Mouse (Mus musculus): ENCODE results near the gene Smyd3.
A peak's percentile ranks its signal among the peaks of the same experiment; 100 is the strongest.

Smyd3 gene

DNA sequence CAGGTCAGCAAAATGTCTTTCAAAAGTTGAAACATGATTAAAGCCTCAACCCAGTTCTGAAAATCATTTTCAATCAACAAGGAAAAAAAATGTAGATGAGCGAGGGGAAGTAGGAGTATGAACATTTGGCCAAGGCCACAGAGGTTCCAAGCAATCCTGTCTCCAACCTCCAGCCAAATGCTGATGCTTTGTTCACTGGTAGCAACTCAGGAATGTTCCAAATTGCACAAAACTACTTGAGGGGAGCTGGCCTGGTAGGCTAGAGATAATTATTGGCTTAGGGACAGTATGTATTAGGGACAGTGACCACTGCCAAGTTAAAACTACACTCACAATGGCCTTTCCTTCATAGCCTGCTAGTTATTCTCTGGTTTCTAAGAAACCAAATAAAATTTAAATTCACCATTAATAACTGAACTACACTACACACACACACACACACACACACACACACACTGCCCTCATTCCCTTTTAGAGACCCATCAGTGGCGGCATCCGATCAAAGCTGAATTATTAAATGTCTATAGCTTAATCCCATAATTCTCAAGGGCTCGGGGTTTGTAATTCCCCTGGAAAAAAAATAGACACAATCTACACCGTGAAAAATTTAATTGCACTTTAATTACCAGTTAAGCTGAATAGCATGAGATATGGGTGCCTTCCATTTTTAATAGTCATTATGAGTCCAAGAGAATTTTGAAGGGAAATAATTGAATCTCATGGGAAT, 514.3 kb downstream of the Smyd3 start:
- DNase-seq, result no peak

DNA sequence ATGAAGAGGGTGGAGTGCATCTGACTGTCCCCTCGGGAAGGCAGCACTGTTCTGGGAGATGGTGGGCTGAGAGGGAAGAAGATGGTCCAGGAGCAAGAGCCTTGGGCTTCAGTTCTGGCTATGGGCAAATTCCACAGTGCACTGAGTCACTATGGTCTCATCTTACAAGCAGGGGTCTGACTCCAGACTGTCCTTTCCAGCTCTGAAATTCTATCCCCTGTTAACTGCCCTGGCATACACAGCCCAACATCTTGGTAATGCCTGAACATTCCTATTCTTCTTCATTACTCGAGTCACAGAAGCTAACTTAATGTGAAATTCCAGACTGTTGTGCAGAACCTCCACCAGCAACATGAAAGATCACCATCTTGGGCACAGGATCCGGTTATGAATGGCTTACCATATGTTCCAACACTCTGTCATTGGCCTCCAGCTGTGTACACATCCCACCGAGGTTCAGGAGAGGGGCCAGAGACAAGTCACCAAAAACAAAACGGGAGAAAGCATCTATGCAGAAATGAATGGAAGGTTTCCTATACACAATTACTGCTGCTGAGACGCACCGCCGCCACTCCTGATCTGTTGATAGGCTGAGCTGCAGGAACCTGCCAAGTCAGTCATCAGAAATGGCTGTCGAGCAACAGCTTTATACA, 517.8 kb downstream of the Smyd3 start:
- no peak for DNase-seq

DNA sequence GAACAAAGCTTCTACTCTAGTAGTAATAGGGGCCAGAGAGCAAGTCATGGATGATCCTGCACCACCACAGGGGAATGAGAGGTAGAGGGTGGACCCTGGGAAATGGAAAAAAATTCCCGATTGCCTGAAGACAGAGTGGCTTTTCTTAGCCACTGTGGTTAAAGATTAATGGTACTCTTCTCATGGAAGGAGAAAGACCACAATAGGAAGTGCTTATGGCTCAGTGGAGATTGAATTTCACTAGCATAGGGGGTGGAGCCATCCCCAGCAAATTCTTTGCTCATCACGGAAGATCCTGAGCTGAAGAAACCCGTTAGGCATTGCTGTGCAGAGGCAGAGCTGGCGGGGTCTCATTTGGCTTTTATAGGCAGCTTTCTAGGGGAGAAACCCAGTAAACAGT, 520.0 kb downstream of the Smyd3 start:
- no peak for DNase-seq

DNA sequence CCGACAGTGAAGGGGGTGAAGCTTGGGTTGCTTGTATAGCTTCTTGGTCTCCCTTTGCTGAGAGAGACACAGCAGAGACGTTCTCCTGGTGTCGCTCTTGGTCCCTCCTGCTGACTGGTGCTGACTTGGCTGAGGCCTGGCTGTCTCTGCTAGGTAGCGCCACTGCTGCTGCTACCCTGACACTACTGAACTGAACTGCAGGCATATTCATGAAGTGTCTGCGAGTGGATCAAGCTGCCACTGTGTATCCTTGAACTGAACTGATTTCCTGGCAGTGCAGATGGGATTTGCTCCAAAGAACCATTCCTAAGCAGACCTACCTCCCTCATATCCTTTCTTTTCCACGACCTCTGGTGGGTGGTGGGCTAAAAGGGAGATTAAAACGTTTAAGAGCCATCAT, 523.6 kb downstream of the Smyd3 start:
- no peak for DNase-seq

DNA sequence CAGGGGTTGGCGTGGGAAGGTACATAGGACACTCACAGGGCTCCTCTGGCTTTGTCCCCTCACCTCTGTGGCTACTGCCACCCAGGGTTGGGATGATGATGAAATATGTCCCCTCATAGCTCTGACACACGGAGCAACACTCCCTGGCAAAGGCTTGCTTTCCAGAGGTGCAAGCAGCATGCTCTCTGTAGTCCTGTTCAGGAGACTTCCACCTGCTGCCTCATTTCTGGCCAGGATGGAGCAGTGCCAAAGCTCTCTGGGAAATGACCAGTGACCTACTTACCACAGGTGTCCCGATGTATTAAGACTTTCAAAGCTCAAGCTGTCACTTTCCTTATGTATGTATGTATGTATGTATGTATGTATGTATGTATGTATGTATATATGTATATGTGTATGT, 525.3 kb downstream of the Smyd3 start:
- no peak for DNase-seq

DNA sequence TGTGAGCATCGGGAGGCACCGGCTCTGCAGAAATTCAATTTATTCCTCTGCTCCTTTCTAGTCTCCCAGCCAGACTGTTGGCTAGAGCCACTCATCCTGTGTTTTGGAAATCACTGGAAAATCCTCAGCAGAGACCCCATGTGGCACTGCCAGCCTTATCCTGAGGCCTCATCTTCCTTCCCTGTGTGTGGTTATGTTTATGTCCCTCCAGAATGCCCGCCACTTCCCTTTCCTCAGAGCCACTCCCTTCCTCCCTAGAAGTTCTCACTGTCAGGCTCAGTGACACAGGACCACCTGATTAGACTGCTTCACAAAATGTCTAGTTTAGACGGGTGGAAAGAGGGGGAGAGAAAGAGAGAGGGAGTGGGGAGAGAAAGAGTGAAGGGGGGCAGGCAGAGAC, 526.4 kb downstream of the Smyd3 start:
- no peak for DNase-seq

DNA sequence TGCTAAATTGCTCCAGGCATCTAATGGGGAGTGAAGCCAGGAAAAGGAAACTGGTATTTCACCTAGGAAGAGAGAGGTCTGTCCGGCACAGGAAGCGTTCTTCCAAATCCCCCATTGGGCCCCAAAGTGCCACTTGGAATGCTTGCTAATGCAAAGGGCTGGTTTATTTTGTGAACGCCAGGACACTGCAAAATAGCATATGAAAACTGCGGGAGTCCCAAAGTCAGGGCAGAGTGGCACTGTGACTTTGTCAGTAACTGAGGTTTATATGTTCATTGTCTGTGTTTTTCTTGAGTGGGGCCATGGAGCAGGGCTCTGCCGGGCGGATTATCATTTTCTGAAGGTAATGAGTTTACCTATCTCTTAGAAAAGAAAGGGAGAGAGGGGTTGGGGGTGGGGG, 526.8 kb downstream of the Smyd3 start:
- DNase-seq, result no peak

DNA sequence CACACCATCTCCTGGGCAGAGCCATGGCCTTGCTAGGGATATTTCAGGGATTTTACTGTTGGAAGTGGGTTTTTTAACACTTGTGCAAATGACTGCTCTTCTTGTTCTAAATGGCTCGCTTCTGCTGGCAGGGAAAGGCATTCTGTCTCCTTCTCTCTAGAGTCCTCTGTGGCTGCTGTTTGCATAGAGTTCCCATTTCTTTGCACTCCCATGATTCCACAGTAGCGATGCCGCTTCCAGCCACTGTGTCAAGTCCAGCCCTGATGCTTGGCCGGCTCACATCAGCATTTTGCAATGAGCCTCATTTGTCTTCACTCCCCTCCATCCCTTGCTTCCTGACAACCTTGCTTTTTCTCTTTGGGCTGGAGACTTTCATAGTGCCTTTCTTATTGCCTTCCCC, 528.4 kb downstream of the Smyd3 start:
- DNase-seq, result no peak

DNA sequence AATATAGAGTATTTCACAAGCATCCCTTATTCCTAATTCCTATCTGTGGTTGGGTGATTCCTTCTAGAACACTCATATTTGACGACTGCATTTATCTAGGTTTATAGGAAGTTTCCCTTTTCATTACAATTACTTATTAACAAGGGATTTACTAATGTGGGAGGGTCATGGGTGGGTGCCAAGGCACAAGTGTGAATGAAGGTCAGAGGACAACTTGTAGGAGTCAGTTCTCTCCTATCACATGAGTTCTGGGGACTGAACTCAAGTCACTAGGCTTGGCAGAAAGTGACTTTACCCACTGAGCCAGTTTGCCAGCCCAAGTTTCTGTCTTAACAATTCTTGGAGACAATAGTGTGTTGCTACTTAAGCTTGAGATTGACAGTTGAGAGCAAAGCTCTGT, 529.7 kb downstream of the Smyd3 start:
- no peak for DNase-seq

DNA sequence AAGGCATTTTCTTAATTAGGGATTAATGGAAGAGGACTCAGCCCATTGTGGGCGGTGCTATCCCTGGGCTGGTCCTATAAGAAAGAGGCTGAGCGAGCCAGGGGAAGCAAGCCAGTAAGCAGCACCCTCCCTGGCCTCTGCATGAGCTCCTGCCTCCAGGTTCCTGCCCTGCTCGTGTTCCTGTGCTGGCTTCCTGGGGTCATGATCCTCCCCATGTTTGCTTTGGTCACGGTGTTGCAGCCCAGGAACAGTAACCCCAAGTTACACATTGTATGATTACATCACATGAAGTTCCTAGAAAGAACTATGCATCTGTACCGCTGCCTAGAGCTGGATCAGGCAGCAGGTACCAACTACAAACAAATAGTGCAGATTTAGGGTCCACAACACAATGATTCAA, 536.2 kb downstream of the Smyd3 start:
- no peak for DNase-seq

DNA sequence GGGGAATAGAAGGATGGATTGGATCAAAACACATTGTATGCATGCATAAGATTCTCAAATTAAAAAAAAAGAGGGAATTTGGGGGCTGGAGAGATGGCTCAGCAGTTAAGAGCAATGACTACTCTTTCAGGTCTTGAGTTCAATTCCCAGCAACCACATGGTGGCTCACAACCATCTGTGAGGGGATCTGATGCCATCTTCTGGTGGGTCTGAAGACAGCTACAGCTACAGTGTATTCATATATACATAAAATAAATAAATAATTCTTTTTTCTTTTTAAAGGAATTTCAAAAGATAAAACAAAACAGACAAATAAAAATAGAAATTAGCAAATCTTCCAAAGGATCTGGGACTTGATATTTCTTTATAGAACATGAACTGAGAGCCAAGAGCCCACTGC, 537.7 kb downstream of the Smyd3 start:
- no peak for DNase-seq

DNA sequence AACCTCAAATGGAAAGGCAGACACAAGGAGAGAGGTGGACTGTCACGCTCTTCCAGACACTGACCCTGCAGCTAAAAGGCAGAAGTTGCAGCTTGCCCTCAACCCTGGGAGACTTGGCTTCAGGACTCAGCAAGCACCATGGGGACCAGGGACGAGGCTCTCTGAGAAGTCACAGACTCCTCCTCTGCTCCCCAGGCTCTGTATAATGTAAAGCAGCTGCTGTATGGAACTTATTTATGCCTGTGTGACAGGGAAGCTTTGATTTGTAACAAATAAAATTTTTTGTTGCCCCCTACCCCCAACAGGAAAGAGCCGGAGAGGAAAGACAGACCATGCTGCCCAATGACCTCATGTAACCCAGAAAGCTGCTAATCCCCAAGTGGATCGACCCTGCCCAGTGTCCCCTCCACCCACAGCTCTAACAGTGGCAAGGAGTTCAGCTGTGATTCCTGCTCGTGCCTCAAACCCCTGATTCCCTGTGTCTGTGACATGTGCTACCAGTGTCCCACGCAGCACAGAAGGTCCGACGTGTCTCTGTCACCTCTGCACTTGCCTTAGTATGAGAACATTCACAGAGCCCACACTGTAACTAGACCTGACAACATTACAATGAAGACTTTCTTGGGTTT, 539.1 kb downstream of the Smyd3 start:
- DNase-seq, result no peak

DNA sequence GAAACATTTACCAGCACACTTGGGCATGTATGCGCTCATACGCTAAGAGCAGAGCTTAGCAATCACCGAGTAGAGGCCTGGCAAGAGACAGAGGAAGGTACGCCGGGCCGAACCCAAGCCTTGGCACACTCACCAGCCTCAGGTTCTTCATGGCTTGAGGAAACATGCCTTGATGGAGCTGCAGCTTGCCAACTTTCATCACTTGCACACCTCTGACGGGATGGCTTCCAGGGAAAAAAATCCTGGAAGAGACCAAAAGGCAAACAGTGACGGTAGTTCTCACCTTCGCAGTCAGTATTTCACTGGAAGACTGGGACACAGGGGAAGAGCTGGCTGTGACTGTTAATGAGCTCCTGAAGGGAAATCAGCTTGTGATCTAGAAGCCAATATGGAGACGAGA, 545.8 kb downstream of the Smyd3 start:
- no peak for DNase-seq

DNA sequence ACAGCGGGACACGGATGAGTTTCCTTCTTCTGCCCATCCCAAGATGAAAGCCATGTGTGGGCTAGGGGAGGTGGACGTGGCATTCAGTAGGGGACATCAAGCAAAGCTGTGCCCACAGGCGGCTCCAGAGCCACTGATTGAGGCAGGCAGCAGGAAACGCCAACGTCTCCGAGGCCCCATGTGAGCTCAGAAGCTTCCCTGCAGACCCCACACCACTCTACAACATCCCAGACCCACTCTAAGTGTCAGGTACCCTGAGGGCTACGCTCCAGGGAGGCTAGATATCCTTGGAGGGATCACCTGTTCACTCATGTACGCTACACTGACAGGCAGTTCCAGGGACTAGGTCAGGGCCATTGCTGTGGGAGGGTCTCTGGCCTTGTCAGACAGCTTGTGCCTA, 556.2 kb downstream of the Smyd3 start:
- DNase-seq, result no peak

DNA sequence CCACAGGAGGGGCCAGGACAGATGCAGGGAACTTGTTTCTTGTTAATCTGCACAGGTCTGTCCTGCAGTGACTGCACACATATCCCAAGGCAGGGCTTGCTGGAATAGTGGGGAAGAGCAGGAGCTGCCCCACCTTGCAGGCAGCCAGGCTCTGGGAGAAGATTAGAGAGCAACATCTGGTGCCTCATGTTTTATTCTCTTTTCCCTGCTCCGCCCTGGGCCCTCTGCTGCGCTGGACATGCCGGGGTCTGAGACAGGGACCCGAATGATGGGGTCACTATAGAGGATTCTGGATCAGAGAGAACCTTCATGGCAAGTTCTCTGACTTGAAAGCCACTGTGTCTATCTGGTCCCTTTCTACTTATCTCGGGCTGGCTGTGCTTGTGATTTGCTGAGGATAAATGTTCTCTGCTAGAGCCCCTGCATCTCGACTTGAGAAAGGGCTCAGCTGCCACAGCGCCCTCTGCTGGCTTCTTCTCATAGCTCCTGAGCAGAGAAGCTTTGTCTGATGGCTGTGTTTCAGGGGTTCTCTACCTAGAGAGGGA, 557.8 kb downstream of the Smyd3 start:
- DNase-seq, result peak; percentile 85

DNA sequence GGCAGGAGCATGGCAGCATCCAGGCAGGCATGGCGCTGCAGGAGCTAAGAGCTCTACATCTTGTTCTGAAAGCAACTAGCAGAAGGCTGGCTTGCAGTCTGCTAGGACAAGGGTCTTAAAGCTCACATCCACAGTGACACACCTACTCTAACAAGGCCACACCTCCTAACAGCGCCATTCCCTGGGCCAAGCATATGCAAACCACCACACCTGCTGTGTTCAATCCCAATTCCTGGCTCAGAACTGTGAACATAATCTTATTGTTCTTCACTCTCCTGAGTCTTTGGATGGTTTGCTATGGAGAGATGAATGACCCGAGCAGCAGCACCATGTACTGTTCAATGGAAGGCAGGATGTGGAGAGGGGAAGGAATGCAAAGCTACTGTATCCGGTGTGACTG, 559.2 kb downstream of the Smyd3 start:
- no peak for DNase-seq

DNA sequence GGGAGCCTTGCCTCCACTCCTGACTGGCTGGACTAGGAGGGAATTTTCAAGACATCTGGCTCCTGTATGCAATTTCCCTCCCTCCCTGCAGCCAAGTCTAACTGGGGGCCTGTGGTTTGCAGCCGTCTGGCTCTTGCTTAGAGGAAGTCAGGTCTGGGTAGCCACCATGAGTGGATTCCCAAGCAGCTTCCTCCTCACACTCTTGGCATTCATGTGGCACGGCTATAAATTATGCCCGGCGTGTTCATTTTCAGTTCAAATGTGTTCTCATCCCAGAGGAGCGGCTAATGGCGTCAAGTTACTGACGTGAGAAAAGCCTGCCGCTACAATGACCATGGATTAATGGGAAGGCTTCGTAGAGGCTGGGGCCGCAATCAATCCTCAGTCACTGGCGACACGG, 564.9 kb downstream of the Smyd3 start:
- DNase-seq, result no peak

DNA sequence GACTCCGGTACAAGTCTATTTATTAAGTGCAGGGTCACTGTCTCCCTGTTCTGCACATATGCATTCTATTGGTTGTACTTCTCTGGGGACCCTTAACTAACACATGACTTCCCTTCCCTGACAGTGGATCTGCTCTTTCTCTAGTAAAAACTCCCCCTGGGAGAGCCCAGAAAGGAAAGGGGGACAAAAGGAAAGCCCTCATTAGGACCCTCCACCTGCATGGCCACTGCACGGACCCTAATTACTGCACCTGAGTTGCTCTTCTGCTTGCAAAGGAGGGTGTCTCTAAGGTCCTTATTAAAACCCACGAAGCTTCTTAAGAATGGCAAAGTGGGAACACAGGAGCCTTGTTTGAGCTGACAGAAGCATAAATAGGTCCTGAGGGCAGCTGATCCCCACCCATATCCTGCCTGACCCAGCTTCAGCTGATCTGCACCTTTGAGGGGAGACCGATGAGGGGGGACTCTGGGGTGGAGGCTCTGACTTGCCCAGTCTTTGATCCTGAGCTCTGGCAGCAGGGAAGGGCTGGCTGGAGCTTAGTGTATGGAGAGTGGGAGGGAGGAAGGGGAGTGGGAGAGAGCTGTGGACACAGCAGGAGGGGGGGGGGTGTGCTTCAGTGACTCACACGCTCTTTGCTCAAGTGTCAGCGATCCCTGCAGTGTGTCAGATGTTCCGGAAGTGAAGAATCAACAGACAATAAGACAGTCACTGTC, 575.4 kb downstream of the Smyd3 start:
- no peak for DNase-seq

DNA sequence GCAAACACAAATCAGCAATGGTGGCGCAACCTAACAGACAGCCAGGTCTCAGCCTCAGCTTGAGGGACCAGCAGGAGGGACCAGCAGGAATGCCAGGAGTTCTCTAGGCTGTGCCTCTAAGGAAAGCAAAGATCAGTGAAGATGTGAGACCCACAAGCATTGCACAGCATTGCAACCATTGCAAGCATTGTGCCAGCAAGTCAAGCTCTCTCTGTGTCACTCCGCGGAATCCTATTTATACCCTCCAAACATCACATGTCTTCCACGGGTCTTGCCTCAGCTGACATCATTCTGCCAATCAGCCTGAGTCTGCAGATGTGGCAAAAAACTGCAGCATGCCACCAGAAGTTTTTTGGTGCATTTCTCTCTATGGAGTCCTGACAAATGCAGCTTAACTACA, 577.5 kb downstream of the Smyd3 start:
- no peak for DNase-seq

DNA sequence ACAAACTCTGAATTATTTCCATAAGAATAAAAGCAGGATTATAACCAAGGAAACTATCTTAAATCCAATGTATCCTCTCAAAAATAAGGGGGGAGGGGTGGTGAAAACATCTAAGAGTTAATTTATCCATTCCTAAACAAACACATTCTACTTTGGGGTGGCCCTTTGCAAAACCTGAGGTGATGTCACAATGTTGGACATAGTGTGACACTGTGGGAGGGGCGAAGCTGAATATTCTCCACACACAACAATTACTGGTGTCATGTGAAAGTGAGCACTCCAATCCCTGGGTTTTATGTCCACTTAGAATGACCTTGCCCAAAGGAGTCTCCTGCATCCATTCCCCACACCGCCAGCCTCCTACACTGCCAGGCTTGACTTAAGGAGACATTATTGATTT, 580.9 kb downstream of the Smyd3 start:
- no peak for DNase-seq

DNA sequence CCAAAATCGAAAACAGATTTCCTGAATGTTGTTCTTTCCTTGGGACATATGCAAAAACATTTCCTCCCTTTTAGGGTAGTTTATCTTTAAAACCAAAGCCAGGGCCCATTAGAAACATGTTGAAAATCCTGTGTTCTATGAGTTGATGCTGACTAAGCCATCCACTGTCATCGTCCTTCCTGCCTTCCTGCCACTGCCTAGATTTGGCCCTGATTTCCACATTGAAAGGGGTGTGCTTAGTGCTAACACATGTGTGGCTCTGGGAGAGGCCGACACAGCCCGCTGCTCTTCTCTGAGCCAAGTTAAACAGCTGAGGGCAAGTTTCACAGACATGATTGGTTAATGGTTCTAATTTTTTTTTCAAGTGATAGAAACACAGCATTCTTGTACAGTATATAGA, 581.4 kb downstream of the Smyd3 start:
- DNase-seq, result no peak

DNA sequence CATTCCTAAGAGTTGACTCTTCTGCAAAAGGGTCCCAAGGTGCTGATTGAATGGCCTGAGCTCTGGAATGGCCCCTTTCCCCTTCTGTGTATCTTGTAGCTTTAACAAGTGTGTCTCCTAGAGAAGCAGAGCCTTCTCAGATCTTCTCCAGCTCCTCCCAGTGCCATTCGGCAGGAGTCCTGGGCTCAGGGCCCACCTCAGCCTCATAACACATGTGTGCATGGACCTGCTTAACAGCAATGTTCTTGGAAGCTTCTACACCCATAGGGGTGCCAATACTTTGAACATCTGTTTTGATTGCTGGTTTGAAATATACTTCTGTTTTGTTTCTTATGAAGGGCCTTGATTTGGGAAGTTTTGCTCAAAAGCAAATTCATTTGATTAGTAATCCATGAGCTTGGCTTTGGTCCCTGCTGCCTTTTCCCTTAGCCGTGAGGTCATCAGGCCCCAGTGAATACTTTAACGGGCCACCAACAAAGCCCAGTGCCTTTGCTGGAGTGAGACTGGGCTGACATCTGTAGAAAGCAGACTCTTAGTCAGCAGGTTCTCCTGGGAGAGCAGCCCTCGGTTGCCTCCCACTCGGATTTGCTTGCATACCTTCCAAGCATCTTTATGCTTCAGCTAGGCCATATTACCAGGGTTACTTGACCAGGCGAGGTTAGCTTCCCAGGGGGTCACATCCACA, 583.7 kb downstream of the Smyd3 start:
- DNase-seq, result no peak

DNA sequence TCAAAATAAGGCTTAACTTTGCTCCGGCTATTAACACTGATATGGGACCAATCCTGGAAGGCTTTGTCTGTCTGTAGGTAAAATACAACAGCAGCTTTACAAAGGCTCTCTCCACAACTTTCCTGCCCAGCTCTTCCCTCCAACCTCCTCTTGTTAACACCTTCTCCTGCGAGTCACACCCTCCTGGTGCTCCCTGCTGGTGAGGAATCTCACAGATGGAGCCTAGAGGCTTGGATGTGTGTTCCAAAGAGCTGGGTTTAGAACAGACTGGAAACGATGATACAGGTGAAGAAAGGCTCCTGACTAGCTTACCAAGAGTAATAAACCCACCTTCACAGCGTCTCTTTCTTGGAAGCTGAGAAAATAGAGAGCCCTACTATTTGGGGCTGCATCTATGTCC, 588.3 kb downstream of the Smyd3 start:
- DNase-seq, result no peak

All from thymus, postnatal 4 days (tissue).